Mouse (Mus musculus): ENCODE measurements at regions not wholly inside any gene's neighbourhood (a gene's known extent, or its start where the extent isn't known, plus 50 kb on each side); places are given as distances from the start of the nearest gene placed in this dataset.

GRCm38 (mm10) chr5:129300423-129300822 is 200.6 kb upstream of the Sfswap start:
- TF ChIP-seq CTCF (IDR thresholded peaks at IDR 0.05) (no peak), EP300 (IDR thresholded peaks at IDR 0.05) (no peak)

Measured in lung, postnatal 0 days (tissue).